Mouse (Mus musculus): Measurements from ENCODE around the gene Rela.

DNA sequence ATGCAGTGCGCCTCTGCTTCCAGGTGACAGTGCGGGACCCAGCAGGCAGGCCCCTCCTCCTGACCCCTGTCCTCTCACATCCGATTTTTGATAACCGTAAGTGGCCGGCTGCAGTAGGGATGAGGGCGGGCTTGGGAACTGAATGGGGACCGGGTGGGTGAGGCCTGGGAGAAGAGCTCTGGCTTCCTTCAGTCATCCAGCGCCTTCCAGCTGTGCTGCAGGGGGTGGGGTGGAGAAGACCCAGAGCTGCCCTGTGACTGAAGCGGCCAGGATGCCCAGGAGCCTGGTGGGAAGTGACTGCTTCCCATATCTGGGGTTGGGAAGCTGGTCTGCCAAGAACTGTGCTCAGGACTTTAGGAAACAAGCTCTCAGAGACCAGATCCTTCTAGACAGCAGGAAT, 3.1 kb downstream of the Rela start:
- no peak for TF ChIP-seq GATA1 (IDR thresholded peaks at IDR 0.05; ENCODE audit: low read length)
- TF ChIP-seq TAL1 (IDR thresholded peaks at IDR 0.05; ENCODE audit: low read length), result no peak

All from erythroblast, embryonic 14.5 days (primary cell).